Mouse (Mus musculus): ENCODE measurements around the gene Perp. TPM values are rescaled to one million over a fixed set of nuclear protein-coding genes. Genes with fewer than 3 reads are reported as not detected.

The Perp gene
- polyA plus RNA-seq (2012; fragmentation: generic; extraction: Trizol) = under 1 TPM; 0.12 to 0.31 TPM

DNA sequence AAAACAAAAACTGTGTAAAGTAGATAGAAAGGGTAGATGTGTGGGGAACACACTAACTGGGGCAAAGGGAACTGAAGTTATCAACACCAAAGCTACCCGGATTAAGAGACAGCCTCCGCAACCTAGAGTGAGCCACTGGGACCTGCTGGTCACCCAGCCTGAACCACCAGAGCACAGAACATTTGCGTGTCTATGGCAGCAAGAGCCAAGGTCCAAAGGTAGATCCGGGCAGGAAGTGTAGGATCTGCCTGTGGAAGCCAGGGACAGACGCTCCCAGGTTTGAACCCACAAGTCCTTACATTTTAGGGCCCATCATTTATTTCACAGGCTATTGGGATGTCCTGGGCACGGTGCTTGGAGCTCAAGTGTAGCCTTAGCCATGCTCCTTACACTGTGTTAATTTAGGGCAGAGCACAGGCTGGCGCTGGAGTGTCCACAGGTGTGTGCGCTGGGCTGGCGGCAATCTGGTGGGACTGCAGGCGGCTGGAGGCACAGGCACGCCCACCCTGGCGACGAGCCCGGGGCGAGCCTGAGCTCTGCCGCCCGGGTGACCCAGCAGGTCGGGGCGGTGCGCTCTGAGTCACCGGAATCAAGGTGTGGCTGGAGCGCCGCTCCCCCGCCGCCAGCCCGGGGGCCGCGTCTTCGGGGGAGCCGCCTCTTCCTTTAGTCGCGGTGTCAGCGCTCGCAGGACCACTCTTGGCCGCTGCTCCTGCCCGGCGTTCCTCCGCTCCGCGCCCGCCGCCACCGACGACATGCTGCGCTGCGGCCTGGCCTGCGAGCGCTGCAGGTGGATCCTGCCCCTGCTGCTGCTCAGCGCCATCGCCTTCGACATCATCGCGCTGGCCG lies at the start of gene Perp:
Gene Perp (plus strand): TSS at position 580 of the 846 bp plus-strand sequence.

Other genes starting within 250 kb of the Perp start
- not detected for gene Arfgef3, start 101.1 kb upstream of the Perp start, polyA plus RNA-seq (2012; fragmentation: generic; extraction: Trizol)
- gene Gm4922, start 58.2 kb upstream of the Perp start, polyA plus RNA-seq (2012; fragmentation: generic; extraction: Trizol) = not detected
- 1 to 10 TPM in 1 of 2 experiments, under 1 TPM in 1; 0.21 to 3.4 TPM for gene Tnfaip3, start 170.6 kb downstream of the Perp start, polyA plus RNA-seq (2012; fragmentation: generic; extraction: Trizol)